Mouse (Mus musculus): ENCODE measurements at regions not wholly inside any gene's neighbourhood (a gene's known extent, or its start where the extent isn't known, plus 50 kb on each side); places are given as distances from the start of the nearest gene placed in this dataset.

DNA sequence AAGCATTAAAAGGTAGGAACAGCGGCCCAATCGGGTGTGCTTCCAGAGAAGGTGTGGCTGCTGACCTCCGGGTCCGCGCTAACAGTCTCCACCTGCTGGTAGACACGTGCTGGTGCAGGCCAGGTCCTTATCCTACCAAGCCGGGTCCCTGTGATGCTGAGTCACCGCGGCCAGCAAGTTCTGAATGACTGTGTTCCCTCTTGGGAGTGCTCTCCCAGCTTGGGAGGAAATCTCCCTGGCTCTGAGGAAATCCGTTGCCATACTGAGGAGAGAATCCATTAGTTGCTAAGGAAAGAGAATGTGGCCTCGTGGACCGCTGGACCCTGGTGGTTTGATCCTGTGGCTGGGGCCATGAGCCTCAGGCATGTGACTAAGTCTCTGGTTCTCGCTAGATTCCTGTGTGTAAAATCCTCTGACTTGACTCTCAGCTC, 123.9 kb downstream of the Rpap3 start:
- H3K4me1 ChIP-seq: peaks cover 28% of the 10 kb centered on the region
- peak overlapping the region; percentile 80 for H3K4me3 ChIP-seq (replicated peaks)
- H3K9me3 ChIP-seq: peaks cover 38% of the 10 kb centered on the region
- H3K36me3 ChIP-seq (replicated peaks; ENCODE audit: low read length): no peaks in the 10 kb centered on the region
- no peak for TF ChIP-seq GATA1 (IDR thresholded peaks at IDR 0.05; ENCODE audit: borderline replicate concordance, low read length)
- no peak for TF ChIP-seq FLI1 (IDR thresholded peaks at IDR 0.05; ENCODE audit: low read length)
- H3K27me3 ChIP-seq (replicated peaks): peaks cover 66% of the 10 kb centered on the region

DNA sequence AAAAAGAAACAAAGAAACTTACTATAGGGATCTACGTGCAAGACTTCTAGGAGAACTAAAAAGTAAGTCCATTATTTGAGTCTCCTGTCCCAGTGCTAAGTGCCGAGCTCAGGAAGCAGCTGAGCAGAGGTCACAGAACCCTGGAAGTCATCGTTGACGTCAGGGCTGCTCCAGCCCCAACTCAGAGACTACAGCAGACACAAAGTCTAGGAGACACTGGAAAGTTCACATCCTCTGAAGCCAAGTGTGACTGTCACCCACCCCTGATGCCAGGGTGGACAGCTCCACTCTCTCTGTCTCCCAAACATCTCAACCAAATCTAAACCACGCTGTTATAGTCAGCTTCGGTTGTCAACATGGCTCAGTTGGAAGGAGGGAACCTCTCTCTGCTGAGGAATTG, 124.9 kb downstream of the Rpap3 start:
- H3K27me3 ChIP-seq (replicated peaks): peaks cover 60% of the 10 kb centered on the region
- peaks cover 34% of the 10 kb centered on the region for H3K9me3 ChIP-seq
- TF ChIP-seq FLI1 (IDR thresholded peaks at IDR 0.05; ENCODE audit: low read length) (no peak), GATA1 (IDR thresholded peaks at IDR 0.05; ENCODE audit: borderline replicate concordance, low read length) (no peak)
- H3K4me3 ChIP-seq (replicated peaks): no peak overlapping the region
- H3K4me1 ChIP-seq: peaks cover 28% of the 10 kb centered on the region
- H3K36me3 ChIP-seq (replicated peaks; ENCODE audit: low read length): no peaks in the 10 kb centered on the region

DNA sequence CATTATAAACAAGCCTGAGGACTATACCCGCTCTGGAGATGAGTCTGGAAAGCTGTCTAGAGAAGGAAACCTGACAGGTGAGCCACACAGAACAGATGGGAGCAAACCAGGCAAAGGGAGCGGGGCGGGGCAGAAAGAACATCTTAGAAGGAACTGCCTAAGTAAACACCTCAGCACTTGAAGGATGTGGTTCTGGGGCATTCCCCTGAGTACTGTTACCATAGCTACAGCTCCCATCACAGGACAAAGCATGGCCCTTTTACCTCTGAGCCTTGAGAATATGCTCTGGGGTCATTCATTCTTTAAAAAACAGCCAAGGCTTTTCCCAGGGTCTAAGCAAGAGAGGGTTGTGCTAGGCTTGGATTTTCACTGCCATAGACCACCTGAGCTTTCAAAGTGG, 127.6 kb downstream of the Rpap3 start:
- Histone ChIP-seq H3K36me3 (replicated peaks; ENCODE audit: low read length) (no peaks in the 10 kb centered on the region), H3K4me3 (replicated peaks) (no peak overlapping the region), H3K9me3 (peaks cover 27% of the 10 kb centered on the region), H3K27me3 (replicated peaks) (peaks cover 59% of the 10 kb centered on the region), H3K4me1 (peaks cover 30% of the 10 kb centered on the region)
- TF ChIP-seq GATA1 (IDR thresholded peaks at IDR 0.05; ENCODE audit: borderline replicate concordance, low read length): no peak
- no peak for TF ChIP-seq FLI1 (IDR thresholded peaks at IDR 0.05; ENCODE audit: low read length)

DNA sequence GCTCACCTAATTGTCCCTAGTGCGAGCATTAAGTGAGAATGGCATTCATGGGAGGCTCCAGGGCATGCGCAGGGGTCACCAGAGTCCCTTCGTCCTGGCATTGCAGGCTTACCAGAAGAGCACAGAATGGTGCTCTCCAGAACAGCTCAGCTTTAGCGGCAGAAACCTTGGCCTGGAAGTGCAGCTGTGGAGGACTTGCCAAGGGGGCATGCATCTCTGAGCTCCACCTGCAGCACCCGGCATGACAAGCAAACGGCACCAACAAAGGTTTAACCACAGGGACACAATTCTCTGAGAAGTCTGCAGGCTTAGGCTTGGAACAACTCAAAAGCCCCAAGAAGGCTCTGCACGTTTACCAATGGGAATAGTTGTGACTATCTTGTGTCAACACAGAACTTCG, 128.4 kb downstream of the Rpap3 start:
- Histone ChIP-seq H3K9me3 (peaks cover 27% of the 10 kb centered on the region), H3K36me3 (replicated peaks; ENCODE audit: low read length) (no peaks in the 10 kb centered on the region), H3K4me3 (replicated peaks) (no peak overlapping the region), H3K4me1 (peaks cover 25% of the 10 kb centered on the region), H3K27me3 (replicated peaks) (peaks cover 53% of the 10 kb centered on the region)
- TF ChIP-seq GATA1 (IDR thresholded peaks at IDR 0.05; ENCODE audit: borderline replicate concordance, low read length) (no peak), FLI1 (IDR thresholded peaks at IDR 0.05; ENCODE audit: low read length) (no peak)

DNA sequence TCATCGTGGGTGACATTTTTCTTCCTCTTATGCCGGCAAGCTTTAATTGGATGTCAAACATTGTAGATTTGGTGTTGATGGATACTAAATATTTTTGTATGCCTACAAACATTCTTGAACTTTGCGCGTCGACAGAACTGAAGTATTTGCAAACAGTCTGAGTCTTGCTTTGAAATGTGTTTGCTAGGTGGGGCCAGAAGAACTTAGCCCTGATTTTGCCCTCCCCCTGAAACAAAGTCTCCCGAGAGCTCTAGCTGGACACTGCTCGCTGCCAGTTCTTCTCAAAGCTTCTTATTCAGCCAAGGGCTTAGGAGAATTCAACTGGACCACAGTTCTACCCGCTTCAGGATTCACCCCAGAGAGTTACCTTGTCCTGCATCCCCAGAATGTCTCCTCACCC, 133.0 kb downstream of the Rpap3 start:
- peaks cover 6% of the 10 kb centered on the region for H3K4me1 ChIP-seq
- TF ChIP-seq FLI1 (IDR thresholded peaks at IDR 0.05; ENCODE audit: low read length) (no peak), GATA1 (IDR thresholded peaks at IDR 0.05; ENCODE audit: borderline replicate concordance, low read length) (no peak)
- no peak overlapping the region for H3K4me3 ChIP-seq (replicated peaks)
- H3K9me3 ChIP-seq: peaks cover 16% of the 10 kb centered on the region; the same call in 1 of the 2 replicates
- H3K36me3 ChIP-seq (replicated peaks; ENCODE audit: low read length): no peaks in the 10 kb centered on the region
- H3K27me3 ChIP-seq (replicated peaks): peaks cover 23% of the 10 kb centered on the region

DNA sequence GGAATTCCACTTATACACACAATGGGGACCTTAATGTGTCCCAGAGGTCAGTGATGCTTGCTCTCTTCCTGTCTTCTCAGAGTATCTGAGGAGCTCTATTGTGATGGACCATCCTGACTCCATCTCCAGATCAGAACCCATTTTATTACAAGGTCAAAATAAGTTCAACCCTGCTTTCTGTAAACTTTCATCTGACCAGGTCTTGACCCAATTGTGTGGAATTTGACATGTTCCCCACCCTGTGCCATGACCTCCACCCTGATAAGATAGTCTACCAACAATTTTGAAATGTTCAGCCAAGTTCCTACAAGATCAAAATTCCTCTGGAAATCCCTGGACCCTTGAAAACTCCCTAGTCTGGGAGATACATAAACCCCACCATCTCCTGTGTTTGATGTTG, 133.7 kb downstream of the Rpap3 start:
- Histone ChIP-seq H3K4me1 (peaks cover 6% of the 10 kb centered on the region), H3K4me3 (replicated peaks) (no peak overlapping the region), H3K27me3 (replicated peaks) (peaks cover 19% of the 10 kb centered on the region), H3K9me3 (peaks cover 16% of the 10 kb centered on the region; the same call in 1 of the 2 replicates), H3K36me3 (replicated peaks; ENCODE audit: low read length) (no peaks in the 10 kb centered on the region)
- TF ChIP-seq FLI1 (IDR thresholded peaks at IDR 0.05; ENCODE audit: low read length) (no peak), GATA1 (IDR thresholded peaks at IDR 0.05; ENCODE audit: borderline replicate concordance, low read length) (no peak)

DNA sequence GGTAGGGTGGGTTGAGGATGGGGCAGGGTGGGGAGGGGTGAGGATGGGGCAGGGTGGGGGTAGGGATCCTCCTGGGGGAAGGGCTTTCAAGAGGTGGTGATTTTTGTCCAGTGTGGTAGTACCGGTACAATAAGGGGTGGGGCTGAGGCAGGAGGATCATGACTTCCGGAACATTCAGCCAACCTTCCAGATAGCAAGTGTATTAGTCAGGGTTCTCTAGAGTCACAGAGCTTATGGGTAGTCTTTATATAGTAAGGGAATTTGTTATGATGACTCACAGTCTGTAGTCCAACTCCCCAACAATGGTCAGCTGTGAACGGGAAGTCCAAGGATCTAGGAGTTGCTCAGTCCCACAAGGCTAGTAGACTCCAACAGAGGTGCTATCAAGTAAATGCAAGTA, 145.5 kb downstream of the Rpap3 start:
- peaks cover 68% of the 10 kb centered on the region for H3K9me3 ChIP-seq
- no peaks in the 10 kb centered on the region for H3K27me3 ChIP-seq (replicated peaks)
- TF ChIP-seq FLI1 (IDR thresholded peaks at IDR 0.05; ENCODE audit: low read length) (no peak), GATA1 (IDR thresholded peaks at IDR 0.05; ENCODE audit: borderline replicate concordance, low read length) (no peak)
- H3K4me3 ChIP-seq (replicated peaks): no peak overlapping the region
- H3K4me1 ChIP-seq: no peaks in the 10 kb centered on the region
- no peaks in the 10 kb centered on the region for H3K36me3 ChIP-seq (replicated peaks; ENCODE audit: low read length)

DNA sequence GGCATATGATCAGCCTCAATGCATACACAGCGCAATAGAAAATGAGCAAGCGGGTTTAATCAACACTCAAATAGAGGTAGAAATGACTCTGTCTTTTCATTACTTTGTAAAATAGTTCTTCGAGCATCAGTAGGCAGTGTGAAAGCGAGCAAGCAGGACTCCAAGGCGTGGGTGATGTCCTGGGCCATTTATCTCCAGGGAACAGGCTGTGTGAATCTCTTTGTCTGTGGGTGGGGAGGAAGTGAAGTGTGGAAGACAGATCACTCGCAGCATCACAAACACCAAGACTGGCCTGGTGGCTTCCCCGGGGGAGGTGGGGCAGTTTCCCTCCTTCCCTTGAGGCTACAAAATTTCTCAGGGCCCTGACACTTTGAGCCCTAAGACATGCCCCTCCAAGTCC, 146.9 kb downstream of the Rpap3 start:
- Histone ChIP-seq H3K4me3 (replicated peaks) (no peak overlapping the region), H3K27me3 (replicated peaks) (no peaks in the 10 kb centered on the region), H3K9me3 (peaks cover 58% of the 10 kb centered on the region), H3K36me3 (replicated peaks; ENCODE audit: low read length) (no peaks in the 10 kb centered on the region), H3K4me1 (no peaks in the 10 kb centered on the region)
- TF ChIP-seq GATA1 (IDR thresholded peaks at IDR 0.05; ENCODE audit: borderline replicate concordance, low read length) (no peak), FLI1 (IDR thresholded peaks at IDR 0.05; ENCODE audit: low read length) (no peak)

DNA sequence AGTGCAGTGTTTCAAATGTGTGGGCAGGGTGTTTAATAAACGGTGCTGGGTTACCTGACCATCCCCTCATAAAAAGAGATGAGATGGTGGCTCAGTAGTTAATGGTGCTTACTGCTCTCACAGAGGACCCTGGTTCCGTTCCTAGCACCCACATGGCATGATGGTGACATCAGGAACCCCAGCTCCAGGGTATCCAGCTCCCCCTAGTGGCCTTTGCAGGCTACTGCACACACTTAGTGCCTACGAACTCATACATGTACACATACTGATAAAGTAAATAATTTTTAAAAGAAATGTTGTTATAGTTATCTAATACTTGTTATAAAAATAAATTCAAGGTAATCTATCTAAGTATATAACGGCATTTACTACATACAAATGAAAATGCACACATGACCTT, 157.3 kb downstream of the Rpap3 start:
- TF ChIP-seq GATA1 (IDR thresholded peaks at IDR 0.05; ENCODE audit: borderline replicate concordance, low read length): no peak
- no peak for TF ChIP-seq FLI1 (IDR thresholded peaks at IDR 0.05; ENCODE audit: low read length)
- no peaks in the 10 kb centered on the region for H3K36me3 ChIP-seq (replicated peaks; ENCODE audit: low read length)

DNA sequence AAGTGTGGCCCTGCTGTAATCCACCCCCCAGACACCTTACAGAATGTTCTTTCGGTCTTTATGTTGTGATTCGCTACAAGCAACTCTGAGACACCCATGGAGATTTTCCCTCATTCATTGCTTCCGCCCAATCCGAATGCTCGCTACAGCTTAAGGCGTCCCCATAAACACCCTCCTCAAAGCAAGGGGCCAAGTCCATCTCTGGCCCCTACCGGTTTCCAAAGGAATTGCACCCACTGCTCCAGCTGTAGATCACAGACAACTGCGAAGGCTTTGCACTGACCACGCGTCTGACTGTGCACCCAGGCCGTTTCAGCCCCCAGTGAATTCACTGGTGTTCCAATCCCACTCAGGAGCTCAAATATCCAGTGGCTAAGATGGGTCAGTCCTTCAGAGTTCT, 160.6 kb downstream of the Rpap3 start:
- Histone ChIP-seq H3K9me3 (peaks cover 51% of the 10 kb centered on the region), H3K4me1 (no peaks in the 10 kb centered on the region), H3K4me3 (replicated peaks) (no peak overlapping the region), H3K27me3 (replicated peaks) (no peaks in the 10 kb centered on the region), H3K36me3 (replicated peaks; ENCODE audit: low read length) (no peaks in the 10 kb centered on the region)
- TF ChIP-seq GATA1 (IDR thresholded peaks at IDR 0.05; ENCODE audit: borderline replicate concordance, low read length) (no peak), FLI1 (IDR thresholded peaks at IDR 0.05; ENCODE audit: low read length) (no peak)

More for the DNA sequence above, 157.3 kb downstream of the Rpap3 start:
- Histone ChIP-seq H3K4me1 (no peaks in the 10 kb centered on the region), H3K4me3 (replicated peaks) (no peak overlapping the region), H3K9me3 (peaks cover 41% of the 10 kb centered on the region), H3K27me3 (replicated peaks) (no peaks in the 10 kb centered on the region)

DNA sequence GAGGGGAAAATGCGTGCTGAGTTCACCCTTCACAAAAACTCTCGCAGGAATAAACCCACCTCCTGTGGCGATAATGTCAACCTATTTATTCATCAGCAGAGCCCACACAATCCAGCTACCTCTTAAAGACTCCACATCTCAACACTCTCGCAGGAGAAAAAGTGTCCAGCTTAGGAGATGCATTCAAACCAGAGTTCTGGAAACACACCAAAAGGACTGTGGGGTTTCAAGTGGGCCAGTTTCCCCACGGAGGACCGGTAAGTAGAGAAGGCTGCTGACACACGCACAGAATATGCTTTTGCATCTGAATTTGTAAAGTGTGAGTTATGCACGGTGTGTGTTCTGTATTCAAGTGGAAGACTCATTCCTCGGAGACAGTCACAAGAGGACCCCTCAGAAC, 164.0 kb downstream of the Rpap3 start:
- no peaks in the 10 kb centered on the region for H3K27me3 ChIP-seq (replicated peaks)

More for the DNA sequence above, 164.0 kb downstream of the Rpap3 start:
- TF ChIP-seq FLI1 (IDR thresholded peaks at IDR 0.05; ENCODE audit: low read length): no peak
- no peak for TF ChIP-seq GATA1 (IDR thresholded peaks at IDR 0.05; ENCODE audit: borderline replicate concordance, low read length)
- Histone ChIP-seq H3K36me3 (replicated peaks; ENCODE audit: low read length) (no peaks in the 10 kb centered on the region), H3K4me3 (replicated peaks) (no peak overlapping the region), H3K4me1 (no peaks in the 10 kb centered on the region), H3K9me3 (peaks cover 46% of the 10 kb centered on the region)

Data from megakaryocyte, embryonic 14.5 days (primary cell).